Mouse (Mus musculus): ENCODE measurements around the gene Slc39a11.

DNA sequence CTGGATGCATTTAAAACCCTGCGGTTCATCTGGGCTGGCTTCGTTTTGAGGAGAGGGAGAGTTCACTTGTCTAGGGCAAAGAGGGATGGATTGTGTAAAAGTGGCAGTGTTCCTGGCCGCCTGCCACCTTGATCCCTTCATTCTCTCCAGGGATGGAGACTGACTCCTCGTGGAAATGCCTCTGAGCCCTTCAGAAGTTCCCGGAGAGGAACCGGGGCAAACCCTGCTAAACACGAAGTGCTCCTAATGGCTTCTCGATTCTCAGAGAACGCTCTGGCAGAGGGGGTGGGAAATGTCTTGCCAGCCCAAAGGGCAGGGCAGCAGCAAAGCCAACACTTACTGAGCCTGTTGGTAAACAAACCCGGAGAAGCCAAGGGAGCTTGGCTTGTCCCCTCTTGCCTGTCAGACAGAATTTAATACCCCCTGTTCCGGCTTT is 366.5 kb downstream of the Slc39a11 start:
- no peak for TF ChIP-seq EP300 (IDR thresholded peaks at IDR 0.05)
- no peak for TF ChIP-seq CTCF (IDR thresholded peaks at IDR 0.05)

Measured in lung, postnatal 0 days (tissue).